Mouse (Mus musculus) thymus, adult 2 months (tissue): Measurements from ENCODE around the gene Ssr1. TPM values are rescaled to one million over a fixed set of nuclear protein-coding genes. Genes with fewer than 3 reads are reported as not detected.

Experiments used
- DNase-seq: peaks from one replicate; pipeline ENCODE4 v3.0.0; 2021
- H3K27ac ChIP-seq: fragments of 200-500 bp; 2 replicates; pipeline ENCODE4 v1.5.1; 2012; ENCODE audit warnings: low read length, control low read depth; ENCODE audit not compliant: control insufficient read depth, insufficient read depth
- H3K27me3 ChIP-seq: fragments of 200-500 bp; 2 replicates; pipeline ENCODE4 v1.6.1; 2012; ENCODE audit warnings: mild to moderate bottlenecking, low read length, moderate library complexity, mixed read lengths; ENCODE audit not compliant: control insufficient read depth, insufficient read depth
- H3K36me3 ChIP-seq: fragments of 200-500 bp; 2 replicates; pipeline ENCODE4 v1.6.1; 2012; ENCODE audit warnings: mild to moderate bottlenecking, low read length, moderate library complexity; ENCODE audit not compliant: control insufficient read depth, insufficient read depth
- H3K4me1 ChIP-seq: fragments of 200-500 bp; replicated peaks from 2 replicates; pipeline ENCODE4 v1.6.1; 2012; ENCODE audit warnings: low read length; ENCODE audit not compliant: control insufficient read depth, insufficient read depth
- H3K4me3 ChIP-seq: fragments of 200-500 bp; 2 replicates; pipeline ENCODE4 v1.5.1; 2012; ENCODE audit warnings: mild to moderate bottlenecking, low read length, control low read depth, moderate library complexity; ENCODE audit not compliant: control insufficient read depth, insufficient read depth
- CTCF ChIP-seq: fragments of 200-500 bp; IDR thresholded peaks from 2 replicates; pipeline ENCODE4 v1.5.1; 2012; ENCODE audit warnings: mild to moderate bottlenecking, control low read depth, low read length, moderate library complexity, borderline replicate concordance; ENCODE audit not compliant: control insufficient read depth, poor library complexity, insufficient read depth; ENCODE audit errors: extremely low read depth
- POLR2A ChIP-seq: fragments of 200-500 bp; IDR thresholded peaks from 2 replicates; pipeline ENCODE4 v1.6.1; 2012; ENCODE audit warnings: mild to moderate bottlenecking, low read length, control low read depth, moderate library complexity; ENCODE audit not compliant: control insufficient read depth, poor library complexity, insufficient read depth; ENCODE audit errors: extremely low read depth
- WGBS: fragments of 180-500 bp; shearing (Covaris S2); methylation state at CpG from one replicate; pipeline ENCODE4 v1.1.7; 2018; 5-methylcytosine and 5-hydroxymethylcytosine counted together
- polyA plus RNA-seq: library from polyadenylated mRNA; depleted of rRNA; stranded (reverse); fragments of >200 nt; gene quantifications from 2 replicates; pipeline ENCODE4 v1.2.3, GENCODE M21; 2012

Gene Ssr1
- polyA plus RNA-seq, 1 experiment, result 7.2 TPM

GRCm38 (mm10) chr13:37963354-37964007 lies 30.5 kb downstream of the Ssr1 start:
- TF ChIP-seq CTCF (peak; percentile 66; the same call in 1 of the 2 replicates), POLR2A (no peak)
- peaks cover 8% of the 10 kb centered on the region for H3K4me1 ChIP-seq
- H3K36me3 ChIP-seq, result no peaks in the 10 kb centered on the region
- H3K4me3 ChIP-seq, result peak overlapping the region; percentile 54
- no peaks in the 10 kb centered on the region for H3K27me3 ChIP-seq
- DNase-seq, result peak; percentile 74
- WGBS, result 6% methylated on average over 12 of the region's 12 CpGs
- no peak overlapping the region for H3K27ac ChIP-seq

- WGBS, result 93% methylated on average over 9 of the region's 9 CpGs
- Histone ChIP-seq H3K27ac (no peak overlapping the region), H3K4me3 (no peak overlapping the region), H3K27me3 (no peaks in the 10 kb centered on the region), H3K4me1 (peaks cover 8% of the 10 kb centered on the region), H3K36me3 (no peaks in the 10 kb centered on the region)
- TF ChIP-seq CTCF (no peak), POLR2A (no peak)
- no peak for DNase-seq
These were observed 31.5 kb downstream of the Ssr1 start for GRCm38 (mm10) chr13:37962541-37962940.

- H3K4me3 ChIP-seq, result no peak overlapping the region
- no peak for DNase-seq
These were observed 34.1 kb downstream of the Ssr1 start for GRCm38 (mm10) chr13:37959936-37960335.

GRCm38 (mm10) chr13:37959239-37959907 lies 34.6 kb downstream of the Ssr1 start:
- no peak for DNase-seq
- TF ChIP-seq POLR2A (no peak), CTCF (no peak)
- H3K4me3 ChIP-seq, result no peak overlapping the region

More at GRCm38 (mm10) chr13:37959936-37960335, 34.1 kb downstream of the Ssr1 start:
- Histone ChIP-seq H3K4me1 (peaks cover 8% of the 10 kb centered on the region), H3K27ac (no peak overlapping the region), H3K27me3 (no peaks in the 10 kb centered on the region), H3K36me3 (no peaks in the 10 kb centered on the region)
- TF ChIP-seq POLR2A, result no peak
- 63% methylated on average over 7 of the region's 7 CpGs for WGBS

DNA sequence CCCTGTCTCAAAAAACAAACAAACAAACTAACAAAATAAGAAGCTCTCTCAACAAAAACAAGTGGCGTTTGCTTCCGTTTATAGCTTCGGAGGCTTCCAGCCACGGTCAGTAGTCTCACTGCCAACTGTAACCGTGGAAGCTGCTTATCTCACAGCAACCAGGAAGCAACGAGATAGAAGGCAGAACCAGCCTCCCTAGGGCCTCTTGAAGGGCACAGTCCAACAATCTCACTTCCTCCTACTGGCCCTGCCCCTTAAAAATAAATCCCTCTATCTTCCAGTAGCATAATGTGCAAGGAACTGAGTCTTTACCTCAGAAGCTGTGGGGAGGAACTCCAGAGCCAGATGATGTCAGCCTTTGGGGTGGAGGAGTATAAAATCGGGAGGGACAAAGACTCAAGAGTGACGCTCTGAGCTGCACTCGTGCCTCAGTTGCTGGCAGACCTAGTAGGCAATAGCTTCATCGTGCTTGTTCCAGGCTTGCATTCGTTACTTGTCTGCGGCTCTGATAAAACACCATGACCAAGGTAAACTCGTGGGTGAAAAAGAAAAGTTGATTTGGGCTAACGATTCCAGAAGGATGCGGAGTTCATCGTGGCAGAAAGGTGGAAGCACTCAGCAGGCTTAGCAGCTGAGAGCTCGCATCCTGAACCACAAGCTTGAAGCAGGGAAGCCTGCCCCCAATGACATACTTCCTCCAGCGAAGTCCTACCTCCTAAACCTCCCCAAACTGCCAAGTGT lies 35.3 kb downstream of the Ssr1 start:
- WGBS, result 85% methylated on average over 18 of the region's 18 CpGs
- 0 out of 2 replicates have a peak, but pooled peaks cover 2% of the 10 kb centered on the region for H3K4me1 ChIP-seq
- no peak overlapping the region for H3K4me3 ChIP-seq
- no peaks in the 10 kb centered on the region for H3K27me3 ChIP-seq
- TF ChIP-seq POLR2A (no peak), CTCF (no peak)
- DNase-seq, result no peak
- no peak overlapping the region for H3K27ac ChIP-seq
- no peaks in the 10 kb centered on the region for H3K36me3 ChIP-seq

More at GRCm38 (mm10) chr13:37959239-37959907, 34.6 kb downstream of the Ssr1 start:
- Histone ChIP-seq H3K4me1 (peaks cover 8% of the 10 kb centered on the region; the same call in 1 of the 2 replicates), H3K36me3 (no peaks in the 10 kb centered on the region), H3K27me3 (no peaks in the 10 kb centered on the region), H3K27ac (no peak overlapping the region)
- WGBS, result 82% methylated on average over 15 of the region's 15 CpGs

DNA sequence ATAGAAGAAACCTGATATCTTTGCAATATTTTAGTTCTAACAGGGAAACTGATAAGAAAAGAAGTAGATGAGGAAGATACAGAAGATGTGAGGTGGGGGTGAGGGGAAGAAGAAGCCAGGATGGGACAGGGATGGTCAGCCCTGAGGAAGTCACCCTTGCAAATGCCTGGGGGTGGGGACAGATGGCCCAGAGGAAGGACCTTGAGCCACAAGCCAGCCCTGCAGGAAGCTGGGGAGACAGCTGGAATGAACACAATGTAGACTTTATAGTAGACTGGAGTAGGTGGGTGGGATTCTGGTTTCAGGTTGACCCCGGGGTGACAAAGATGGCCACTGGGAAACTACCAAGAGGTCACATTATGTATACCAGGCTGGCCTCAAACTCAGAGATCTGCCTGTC lies 39.7 kb downstream of the Ssr1 start:
- TF ChIP-seq POLR2A (no peak), CTCF (no peak)
- Histone ChIP-seq H3K4me1 (no peaks in the 10 kb centered on the region), H3K36me3 (peaks cover 15% of the 10 kb centered on the region), H3K27me3 (no peaks in the 10 kb centered on the region), H3K27ac (no peak overlapping the region), H3K4me3 (no peak overlapping the region)
- DNase-seq, result no peak
- 79% methylated on average over 1 of the region's 1 CpGs for whole genome bisulfite sequencing
